Mouse (Mus musculus) limb, embryonic 14.5 days (tissue): ENCODE results near the gene Tmem59l. TPM values are rescaled to one million over a fixed set of nuclear protein-coding genes. Genes with fewer than 3 reads are reported as not detected.

Experiments used
- ATAC-seq: fragments of 200-750 bp; cut with Nextera tagmentation; 2 replicates; pipeline ENCODE4 v1.8.0; 2017; ENCODE audit warnings: low read depth, moderate number of reproducible peaks, moderate TSS enrichment; ENCODE audit not compliant: low FRiP score
- DNase-seq: peaks from one replicate; pipeline ENCODE4 v3.0.0-alpha.2; 2015; ENCODE audit warnings: low spot score
- H3K27ac ChIP-seq: fragments of 300-500 bp; sonication (generic); replicated peaks from 2 replicates; pipeline ENCODE4 v1.5.1; 2014; ENCODE audit warnings: low read depth, mild to moderate bottlenecking, low read length, moderate library complexity, mixed read lengths
- H3K27me3 ChIP-seq: fragments of 300-500 bp; sonication (generic); 2 replicates; pipeline ENCODE4 v1.6.1; 2014; ENCODE audit warnings: low read length, mixed read lengths; ENCODE audit not compliant: control insufficient read depth, insufficient read depth
- H3K36me3 ChIP-seq: fragments of 300-500 bp; sonication (generic); 2 replicates; pipeline ENCODE4 v1.6.1; 2014; ENCODE audit warnings: mild to moderate bottlenecking, low read length, moderate library complexity, mixed read lengths; ENCODE audit not compliant: control insufficient read depth, insufficient read depth
- H3K4me1 ChIP-seq: fragments of 300-500 bp; sonication (generic); 2 replicates; pipeline ENCODE4 v1.6.1; 2014; ENCODE audit warnings: antibody characterized with exemption, low read length, mixed read lengths; ENCODE audit not compliant: control insufficient read depth, insufficient read depth
- H3K4me2 ChIP-seq: fragments of 300-500 bp; sonication (generic); replicated peaks from 2 replicates; pipeline ENCODE4 v1.6.1; 2014; ENCODE audit warnings: low read depth, mild to moderate bottlenecking, low read length, moderate library complexity; ENCODE audit not compliant: severe bottlenecking
- H3K4me3 ChIP-seq: fragments of 300-500 bp; sonication (generic); replicated peaks from 2 replicates; pipeline ENCODE4 v1.5.1; 2014; ENCODE audit warnings: low read length
- H3K9ac ChIP-seq: fragments of 300-500 bp; sonication (generic); 2 replicates; pipeline ENCODE4 v1.6.1; 2014; ENCODE audit warnings: mild to moderate bottlenecking, low read depth, low read length, moderate library complexity; ENCODE audit not compliant: severe bottlenecking
- H3K9me3 ChIP-seq: fragments of 300-500 bp; sonication (generic); 2 replicates; pipeline ENCODE4 v1.6.1; 2016; ENCODE audit warnings: low read length; ENCODE audit not compliant: control insufficient read depth
- POLR2A ChIP-seq: fragments of 200-500 bp; IDR thresholded peaks from 2 replicates; pipeline ENCODE4 v1.8.0; 2012; ENCODE audit warnings: inconsistent platforms, mild to moderate bottlenecking, moderate library complexity, borderline replicate concordance; ENCODE audit not compliant: insufficient read depth, insufficient read length; ENCODE audit errors: extremely low read depth
- WGBS: fragments of 180-500 bp; shearing (Covaris S2); extraction: QIAGEN DNeasy Blood & Tissue Kit; methylation state at CpG from one replicate; pipeline ENCODE4 v1.1.7; 2014; 5-methylcytosine and 5-hydroxymethylcytosine counted together
- polyA plus RNA-seq, 2 experiments: library from polyadenylated mRNA; depleted of rRNA in 1 of 2; stranded (reverse) in 1 of 2; unstranded in 1 of 2; fragments of >200 nt; fragmentation: Nextera tagmentation in 1 of 2; extraction: Ambion mirVana in 1 of 2; gene quantifications; 2 replicates each; pipeline versions ENCODE4 v1.2.1 to v1.2.3; 2012 to 2014

The Tmem59l gene
- polyA plus RNA-seq, 2 experiments: 13.1 to 15.7 TPM

- H3K4me3 ChIP-seq: peak within 1 kb of the TSS; percentile 57
- no peaks in the 10 kb centered on the region for H3K9me3 ChIP-seq
- peaks cover 23% of the 10 kb centered on the region for H3K36me3 ChIP-seq
- 2% methylated on average over 35 of the region's 40 CpGs for WGBS
- peak within 1 kb of the TSS; percentile 73 for H3K9ac ChIP-seq
- H3K27ac ChIP-seq: peak within 1 kb of the TSS; percentile 89
- DNase-seq (peak; percentile 94), ATAC-seq (peak; percentile 88)
- H3K27me3 ChIP-seq: peaks cover 5% of the 10 kb centered on the region; the same call in 1 of the 2 replicates
- H3K4me1 ChIP-seq: peaks cover 56% of the 10 kb centered on the region
- 0 out of 2 replicates have a peak, but pooled peaks have one; percentile 57 for TF ChIP-seq POLR2A
- H3K4me2 ChIP-seq: peak within 1 kb of the TSS; percentile 74
Observed at GRCm38 (mm10) chr8:70506328-70507026, 19.3 kb upstream of the Tmem59l start, which contains the start of gene Rex1bd. Gene Rex1bd, minus strand, starts transcription at chr8:70506752.

- H3K4me3 ChIP-seq: peak overlapping the region; percentile 57
- no peak for DNase-seq
Observed at GRCm38 (mm10) chr8:70505698-70506327, 18.7 kb upstream of the Tmem59l start.

GRCm38 (mm10) chr8:70504851-70505250 lies 17.7 kb upstream of the Tmem59l start:
- 61% methylated on average over 3 of the region's 3 CpGs for WGBS

More at GRCm38 (mm10) chr8:70505698-70506327, 18.7 kb upstream of the Tmem59l start:
- peaks cover 23% of the 10 kb centered on the region for H3K36me3 ChIP-seq
- H3K4me2 ChIP-seq: peak overlapping the region; percentile 74
- peak; percentile 6 for ATAC-seq
- no peak for TF ChIP-seq POLR2A
- 31% methylated on average over 32 of the region's 32 CpGs for WGBS
- H3K4me1 ChIP-seq: peaks cover 63% of the 10 kb centered on the region
- peak overlapping the region; percentile 89; the same call in 1 of the 2 replicates for H3K27ac ChIP-seq
- peaks cover 5% of the 10 kb centered on the region; the same call in 1 of the 2 replicates for H3K27me3 ChIP-seq
- peak overlapping the region; percentile 73 for H3K9ac ChIP-seq
- no peaks in the 10 kb centered on the region for H3K9me3 ChIP-seq

GRCm38 (mm10) chr8:70504291-70504716 lies 17.1 kb upstream of the Tmem59l start:
- Histone ChIP-seq H3K4me3 (peak overlapping the region; percentile 57; the same call in 1 of the 2 replicates), H3K27me3 (peaks cover 8% of the 10 kb centered on the region; the same call in 1 of the 2 replicates), H3K9ac (no peak overlapping the region), H3K27ac (0 out of 2 replicates have a peak overlapping the region, but pooled peaks have one; percentile 5), H3K4me2 (peak overlapping the region; percentile 30), H3K9me3 (no peaks in the 10 kb centered on the region), H3K36me3 (peaks cover 23% of the 10 kb centered on the region), H3K4me1 (peaks cover 65% of the 10 kb centered on the region)
- WGBS: 11% methylated on average over 16 of the region's 16 CpGs
- DNase-seq: peak; percentile 86
- TF ChIP-seq POLR2A: no peak
- no peak for ATAC-seq

More at GRCm38 (mm10) chr8:70504851-70505250, 17.7 kb upstream of the Tmem59l start:
- Histone ChIP-seq H3K9ac (no peak overlapping the region), H3K4me1 (peaks cover 66% of the 10 kb centered on the region), H3K27ac (no peak overlapping the region), H3K4me3 (peak overlapping the region; percentile 57; the same call in 1 of the 2 replicates), H3K36me3 (peaks cover 23% of the 10 kb centered on the region), H3K4me2 (peak overlapping the region; percentile 30), H3K27me3 (peaks cover 8% of the 10 kb centered on the region; the same call in 1 of the 2 replicates), H3K9me3 (no peaks in the 10 kb centered on the region)
- TF ChIP-seq POLR2A: no peak
- peak; percentile 73 for DNase-seq
- no peak for ATAC-seq
